Mouse (Mus musculus) intestine, embryonic 15.5 days (tissue): ENCODE data around the gene Sox5. TPM values are rescaled to one million over a fixed set of nuclear protein-coding genes. Genes with fewer than 3 reads are reported as not detected.

Source experiments
- ATAC-seq: fragments of 200-750 bp; cut with Nextera tagmentation; 2 replicates; pipeline ENCODE4 v1.8.0; 2017; ENCODE audit warnings: moderate TSS enrichment, moderate library complexity
- H3K27ac ChIP-seq: fragments of 300-500 bp; sonication (generic); 2 replicates; pipeline ENCODE4 v1.5.1; 2015; ENCODE audit warnings: mild to moderate bottlenecking, inconsistent platforms
- H3K27me3 ChIP-seq: fragments of 300-500 bp; sonication (generic); replicated peaks from 2 replicates; pipeline ENCODE4 v1.6.1; 2015; ENCODE audit warnings: inconsistent platforms
- H3K36me3 ChIP-seq: fragments of 300-500 bp; sonication (generic); 2 replicates; pipeline ENCODE4 v1.6.1; 2015; ENCODE audit warnings: inconsistent platforms
- H3K4me1 ChIP-seq: fragments of 300-500 bp; sonication (generic); replicated peaks from 2 replicates; pipeline ENCODE4 v1.6.1; 2015; ENCODE audit warnings: inconsistent platforms
- H3K4me2 ChIP-seq: fragments of 300-500 bp; sonication (generic); replicated peaks from 2 replicates; pipeline ENCODE4 v1.6.1; 2015; ENCODE audit warnings: mild to moderate bottlenecking, inconsistent platforms
- H3K4me3 ChIP-seq: fragments of 300-500 bp; sonication (generic); replicated peaks from 2 replicates; pipeline ENCODE4 v1.5.1; 2015; ENCODE audit warnings: inconsistent platforms
- H3K9ac ChIP-seq: fragments of 300-500 bp; sonication (generic); 2 replicates; pipeline ENCODE4 v1.6.1; 2015; ENCODE audit warnings: inconsistent platforms
- H3K9me3 ChIP-seq: fragments of 300-500 bp; sonication (generic); 2 replicates; pipeline ENCODE4 v1.6.1; 2016; ENCODE audit warnings: inconsistent platforms
- WGBS: fragments of 180-500 bp; shearing (Covaris S2); methylation state at CpG from one replicate; pipeline ENCODE4 v1.1.7; 2015; 5-methylcytosine and 5-hydroxymethylcytosine counted together
- polyA plus RNA-seq: library from polyadenylated mRNA; unstranded; fragments of >200 nt; fragmentation: Nextera tagmentation; extraction: Ambion mirVana; gene quantifications from 2 replicates; pipeline ENCODE4 v1.2.1, GENCODE M21; 2015

The Sox5 gene
- polyA plus RNA-seq, 1 experiment from 2014 or later: 12.9 TPM

DNA sequence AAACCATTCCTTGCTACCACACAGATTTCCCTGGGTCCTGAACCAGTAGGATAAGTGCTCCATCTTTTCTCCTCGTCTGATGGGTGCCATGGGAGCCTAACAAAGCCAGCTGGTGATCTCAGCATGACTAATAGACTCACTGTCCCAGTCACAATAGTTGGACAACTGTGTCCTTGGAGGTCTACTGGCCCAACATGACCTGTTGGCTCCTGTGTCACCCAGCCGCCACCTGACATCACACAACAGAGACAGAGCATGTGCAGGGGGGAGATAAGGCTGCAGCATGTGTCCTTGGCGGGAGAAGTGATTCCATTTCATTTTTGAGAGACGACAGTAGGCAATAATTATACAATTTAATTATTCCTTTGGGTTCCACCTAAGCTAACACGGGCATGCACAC, 143.2 kb downstream of the Sox5 start:
- Histone ChIP-seq H3K27me3 (no peaks in the 10 kb centered on the region), H3K4me2 (no peak overlapping the region), H3K4me3 (no peak overlapping the region), H3K27ac (no peak overlapping the region), H3K9me3 (no peaks in the 10 kb centered on the region), H3K9ac (no peak overlapping the region), H3K36me3 (no peaks in the 10 kb centered on the region), H3K4me1 (peaks cover 10% of the 10 kb centered on the region)
- WGBS: 79% methylated on average over 5 of the region's 5 CpGs
- no peak for ATAC-seq

GRCm38 (mm10) chr6:144627539-144628115, 154.2 kb downstream of the Sox5 start:
- Histone ChIP-seq H3K4me1 (no peaks in the 10 kb centered on the region), H3K4me3 (no peak overlapping the region), H3K27ac (no peak overlapping the region), H3K9ac (no peak overlapping the region), H3K27me3 (no peaks in the 10 kb centered on the region), H3K4me2 (no peak overlapping the region), H3K9me3 (no peaks in the 10 kb centered on the region), H3K36me3 (no peaks in the 10 kb centered on the region)
- ATAC-seq: no peak
- WGBS: 75% methylated on average over 7 of the region's 7 CpGs

- Histone ChIP-seq H3K9ac (no peak overlapping the region), H3K9me3 (no peaks in the 10 kb centered on the region), H3K27me3 (no peaks in the 10 kb centered on the region), H3K4me2 (0 out of 2 replicates have a peak overlapping the region, but pooled peaks have one; percentile 9), H3K36me3 (no peaks in the 10 kb centered on the region), H3K4me1 (peaks cover 2% of the 10 kb centered on the region), H3K27ac (peak overlapping the region; percentile 74), H3K4me3 (no peak overlapping the region)
- peak; percentile 97 for ATAC-seq
- 12% methylated on average over 3 of the region's 3 CpGs for WGBS
These were observed 160.5 kb downstream of the Sox5 start for GRCm38 (mm10) chr6:144621089-144621769.

DNA sequence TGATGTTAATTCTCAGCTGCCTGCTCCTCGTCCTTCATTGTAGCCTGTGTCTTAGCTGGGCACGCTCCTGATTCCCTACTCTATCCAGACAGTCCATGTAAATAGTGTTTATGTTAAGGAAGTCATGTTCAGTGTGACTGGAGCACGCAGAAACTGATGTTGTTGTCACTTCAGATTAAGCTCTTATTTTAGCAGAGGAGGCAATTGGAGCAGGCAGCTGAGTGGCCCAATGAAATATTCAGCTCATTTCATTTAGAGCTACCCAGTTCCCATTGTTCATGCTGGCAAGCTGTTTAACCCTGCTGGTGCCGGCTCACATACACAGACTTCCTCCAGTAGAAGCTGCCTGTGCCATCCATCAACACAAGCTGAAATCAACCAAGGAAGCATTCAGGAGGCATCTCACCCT, 170.4 kb downstream of the Sox5 start:
- Histone ChIP-seq H3K36me3 (no peaks in the 10 kb centered on the region), H3K4me3 (no peak overlapping the region), H3K9ac (no peak overlapping the region), H3K4me2 (no peak overlapping the region), H3K9me3 (no peaks in the 10 kb centered on the region), H3K4me1 (no peaks in the 10 kb centered on the region), H3K27me3 (no peaks in the 10 kb centered on the region), H3K27ac (no peak overlapping the region)
- 21% methylated on average over 4 of the region's 4 CpGs for WGBS
- no peak for ATAC-seq

DNA sequence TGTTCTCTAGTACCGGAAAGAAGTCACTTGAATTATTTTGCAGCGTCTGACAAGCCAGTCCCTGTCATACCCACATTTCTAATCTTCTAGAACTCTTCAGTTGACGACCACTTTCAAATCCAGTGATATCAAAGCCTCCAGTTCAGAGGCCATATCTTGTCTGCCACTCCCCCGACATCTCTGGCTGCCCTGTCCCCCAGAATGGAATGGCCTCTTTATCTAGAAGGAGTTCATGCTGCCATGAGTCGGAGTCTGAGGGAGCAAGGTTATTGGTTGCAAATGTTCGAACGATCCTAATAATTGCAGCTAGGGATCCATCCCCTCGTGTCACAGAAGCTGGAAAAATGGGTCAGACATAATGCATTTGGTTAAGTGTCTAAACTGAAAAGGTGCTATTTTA, 170.9 kb downstream of the Sox5 start:
- 59% methylated on average over 8 of the region's 8 CpGs for WGBS
- no peak overlapping the region for H3K4me3 ChIP-seq
- no peaks in the 10 kb centered on the region for H3K4me1 ChIP-seq
- no peaks in the 10 kb centered on the region for H3K27me3 ChIP-seq
- no peak overlapping the region for H3K27ac ChIP-seq
- ATAC-seq: no peak
- H3K9me3 ChIP-seq: no peaks in the 10 kb centered on the region
- no peak overlapping the region for H3K9ac ChIP-seq
- H3K36me3 ChIP-seq: no peaks in the 10 kb centered on the region
- H3K4me2 ChIP-seq: no peak overlapping the region

- WGBS: 90% methylated on average over 4 of the region's 4 CpGs
These were observed 178.9 kb downstream of the Sox5 start for GRCm38 (mm10) chr6:144602883-144603282.

DNA sequence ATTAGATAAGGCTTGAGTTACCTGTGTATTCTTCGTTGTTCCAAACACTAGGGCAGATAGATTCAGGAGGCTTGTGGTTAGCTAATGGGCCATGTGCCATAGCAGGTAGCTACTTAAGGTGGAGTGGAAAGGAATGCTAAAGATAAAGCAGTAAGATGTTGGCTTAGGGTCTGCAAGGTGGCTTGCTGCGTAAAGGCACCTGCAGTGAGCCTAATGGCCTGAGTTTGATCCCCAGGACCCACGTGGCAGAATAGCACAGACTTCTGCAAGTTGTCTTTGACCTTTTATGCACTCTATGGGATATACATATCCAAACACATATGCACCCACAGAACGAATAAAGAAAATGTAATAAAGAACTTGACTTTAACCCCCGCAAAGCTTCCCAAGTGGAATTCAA, 181.4 kb downstream of the Sox5 start:
- H3K27ac ChIP-seq: no peak overlapping the region
- H3K9ac ChIP-seq: no peak overlapping the region
- WGBS: 79% methylated on average over 5 of the region's 5 CpGs
- H3K9me3 ChIP-seq: no peaks in the 10 kb centered on the region
- no peak overlapping the region for H3K4me3 ChIP-seq
- H3K4me2 ChIP-seq: no peak overlapping the region
- 0 out of 2 replicates have a peak, but pooled peaks cover 3% of the 10 kb centered on the region for H3K27me3 ChIP-seq
- H3K4me1 ChIP-seq: peaks cover 2% of the 10 kb centered on the region; the same call in 1 of the 2 replicates
- ATAC-seq: no peak
- no peaks in the 10 kb centered on the region for H3K36me3 ChIP-seq

More at GRCm38 (mm10) chr6:144602883-144603282, 178.9 kb downstream of the Sox5 start:
- H3K4me1 ChIP-seq: no peaks in the 10 kb centered on the region
- H3K4me3 ChIP-seq: no peak overlapping the region
- H3K27ac ChIP-seq: no peak overlapping the region
- no peak overlapping the region for H3K4me2 ChIP-seq
- H3K9me3 ChIP-seq: no peaks in the 10 kb centered on the region
- no peak overlapping the region for H3K9ac ChIP-seq
- H3K36me3 ChIP-seq: no peaks in the 10 kb centered on the region
- 0 out of 2 replicates have a peak, but pooled peaks cover 3% of the 10 kb centered on the region for H3K27me3 ChIP-seq
- ATAC-seq: no peak

GRCm38 (mm10) chr6:144598324-144598973, 183.3 kb downstream of the Sox5 start:
- Histone ChIP-seq H3K4me1 (peaks cover 2% of the 10 kb centered on the region; the same call in 1 of the 2 replicates), H3K4me2 (no peak overlapping the region), H3K36me3 (no peaks in the 10 kb centered on the region), H3K9ac (no peak overlapping the region), H3K27me3 (0 out of 2 replicates have a peak, but pooled peaks cover 3% of the 10 kb centered on the region), H3K27ac (no peak overlapping the region), H3K9me3 (no peaks in the 10 kb centered on the region), H3K4me3 (no peak overlapping the region)
- no peak for ATAC-seq
- WGBS: 57% methylated on average over 6 of the region's 6 CpGs

DNA sequence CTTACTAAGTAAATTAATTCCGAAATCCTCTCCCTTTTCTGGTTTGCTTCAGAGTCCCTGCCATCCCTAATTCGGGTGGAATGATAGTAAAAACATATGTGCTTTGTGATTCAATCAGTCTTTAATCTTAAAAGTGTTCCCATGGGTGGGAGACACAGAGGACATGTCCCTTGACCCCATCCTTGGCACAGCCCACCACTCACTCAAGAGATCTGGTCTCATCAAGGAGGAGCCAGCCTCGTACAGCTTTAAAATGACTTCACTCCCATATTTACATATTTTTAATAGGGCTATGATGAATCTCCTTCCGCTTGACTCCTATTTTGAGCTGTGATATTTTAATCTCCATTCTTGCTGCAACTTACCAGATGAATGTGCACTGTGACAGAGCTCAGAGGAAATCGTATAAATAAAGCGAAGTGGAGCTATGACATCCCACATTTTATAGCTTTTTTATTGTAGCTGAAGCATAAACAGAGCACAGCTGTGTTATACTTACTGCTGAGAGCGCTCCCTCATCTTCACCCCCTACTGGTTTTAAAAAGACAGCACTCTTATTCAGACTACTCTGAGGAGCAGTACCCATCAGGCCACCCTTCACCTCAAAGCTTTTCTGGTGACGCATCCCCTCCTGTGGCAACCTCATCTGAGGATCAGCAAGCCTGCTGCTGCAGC, 185.1 kb downstream of the Sox5 start:
- H3K4me2 ChIP-seq: no peak overlapping the region
- ATAC-seq: peak; percentile 86
- H3K27me3 ChIP-seq: 0 out of 2 replicates have a peak, but pooled peaks cover 3% of the 10 kb centered on the region
- whole genome bisulfite sequencing: 32% methylated on average over 8 of the region's 8 CpGs
- no peak overlapping the region for H3K27ac ChIP-seq
- no peaks in the 10 kb centered on the region for H3K9me3 ChIP-seq
- H3K36me3 ChIP-seq: no peaks in the 10 kb centered on the region
- no peak overlapping the region for H3K9ac ChIP-seq
- peaks cover 2% of the 10 kb centered on the region; the same call in 1 of the 2 replicates for H3K4me1 ChIP-seq
- H3K4me3 ChIP-seq: no peak overlapping the region

DNA sequence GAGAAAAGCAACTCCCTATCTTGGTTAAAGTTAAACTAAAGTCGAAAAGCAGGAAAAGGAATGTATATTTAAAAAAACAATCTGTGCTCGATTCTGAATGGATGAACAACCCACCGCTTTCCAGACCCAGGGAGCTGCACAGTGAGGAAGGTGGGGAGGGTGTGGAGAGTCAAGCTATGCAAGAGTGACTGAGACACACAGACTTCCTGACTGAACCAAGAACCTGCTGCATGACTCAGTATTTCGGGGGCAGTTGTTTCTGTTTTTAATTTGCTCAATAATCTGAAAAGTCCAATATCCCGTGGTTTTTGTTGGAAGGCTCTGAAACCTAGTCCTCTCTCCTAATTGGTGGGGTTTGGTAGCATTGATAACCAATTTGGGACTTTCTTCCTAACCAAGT, 196.9 kb downstream of the Sox5 start:
- no peaks in the 10 kb centered on the region for H3K4me1 ChIP-seq
- WGBS: 30% methylated on average over 5 of the region's 5 CpGs
- ATAC-seq: peak; percentile 83
- no peak overlapping the region for H3K9ac ChIP-seq
- no peak overlapping the region for H3K4me3 ChIP-seq
- no peaks in the 10 kb centered on the region for H3K27me3 ChIP-seq
- H3K4me2 ChIP-seq: peak overlapping the region; percentile 6; the same call in 1 of the 2 replicates
- no peaks in the 10 kb centered on the region for H3K9me3 ChIP-seq
- H3K36me3 ChIP-seq: no peaks in the 10 kb centered on the region
- H3K27ac ChIP-seq: 0 out of 2 replicates have a peak overlapping the region, but pooled peaks have one; percentile 6

- Histone ChIP-seq H3K27me3 (no peaks in the 10 kb centered on the region), H3K36me3 (no peaks in the 10 kb centered on the region), H3K27ac (no peak overlapping the region), H3K9ac (no peak overlapping the region), H3K9me3 (no peaks in the 10 kb centered on the region), H3K4me2 (peak overlapping the region; percentile 6; the same call in 1 of the 2 replicates), H3K4me3 (no peak overlapping the region), H3K4me1 (no peaks in the 10 kb centered on the region)
- ATAC-seq: peak; percentile 72
- 51% methylated on average over 11 of the region's 11 CpGs for WGBS
These were observed 197.5 kb downstream of the Sox5 start for GRCm38 (mm10) chr6:144584074-144584840.
